Mouse (Mus musculus) retina, postnatal 7 days (tissue): ENCODE data around the gene Gm10959.
A peak's percentile ranks its signal among the peaks of the same experiment; 100 is the strongest.
"Not testable (repeated sequence)": the region's sequence is repeated elsewhere in the genome, so short reads cannot be mapped to it uniquely, and the experiment has no call there.

Experiments
- DNase-seq: peaks from one replicate; pipeline ENCODE4 v3.0.0-alpha.2; 2012; ENCODE audit warnings: low read depth, low spot score

The Gm10959 gene

DNA sequence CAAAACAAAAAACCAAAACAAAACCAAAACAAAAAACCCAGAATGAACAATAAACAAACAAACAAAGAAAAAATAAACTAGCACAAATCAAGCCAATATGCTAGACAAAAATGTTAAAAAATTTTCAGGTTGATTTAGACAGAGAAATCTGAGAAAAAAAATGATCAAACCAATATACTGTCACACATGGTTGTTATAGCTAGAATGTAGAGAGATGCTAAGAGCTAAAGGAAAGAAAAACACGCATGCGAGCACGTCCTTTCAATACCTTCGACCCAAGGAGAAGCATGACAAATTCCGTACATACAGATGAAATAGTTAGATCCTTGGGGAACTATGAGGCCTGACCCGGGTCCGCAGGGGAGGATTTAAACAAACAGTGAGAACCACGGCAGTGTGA, at the start of gene Gm10959:
Gene Gm10959 (minus strand): TSS at position 101 of the 400 bp plus-strand sequence.
- DNase-seq = no peak

- DNase-seq = no peak
These were observed 49.2 kb upstream of the Gm10959 start for GRCm38 (mm10) chr3:122968391-122968790.

DNA sequence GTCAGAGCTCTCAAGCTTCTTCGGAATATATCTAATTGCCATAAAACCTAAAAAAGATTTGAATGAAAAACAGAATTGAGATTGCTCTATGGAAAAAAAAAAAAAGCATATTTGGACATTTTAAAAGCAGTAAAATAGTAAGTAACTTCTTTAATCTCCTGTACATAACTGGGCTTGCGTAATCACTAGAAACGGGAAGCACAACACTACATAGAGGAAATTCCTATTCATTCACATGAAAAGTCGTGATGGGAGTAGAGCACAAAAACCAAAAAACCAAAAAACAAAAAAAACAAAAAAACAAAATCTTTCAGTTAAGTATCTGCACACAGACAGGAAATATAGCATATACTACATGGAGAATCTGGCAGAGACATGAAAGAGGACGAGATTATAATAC, 45.1 kb upstream of the Gm10959 start:
- no peak for DNase-seq

- DNase-seq = no peak
These were observed 31.0 kb upstream of the Gm10959 start for GRCm38 (mm10) chr3:122950129-122950528.

- no peak for DNase-seq
These were observed 24.3 kb upstream of the Gm10959 start for GRCm38 (mm10) chr3:122943387-122943890.

DNA sequence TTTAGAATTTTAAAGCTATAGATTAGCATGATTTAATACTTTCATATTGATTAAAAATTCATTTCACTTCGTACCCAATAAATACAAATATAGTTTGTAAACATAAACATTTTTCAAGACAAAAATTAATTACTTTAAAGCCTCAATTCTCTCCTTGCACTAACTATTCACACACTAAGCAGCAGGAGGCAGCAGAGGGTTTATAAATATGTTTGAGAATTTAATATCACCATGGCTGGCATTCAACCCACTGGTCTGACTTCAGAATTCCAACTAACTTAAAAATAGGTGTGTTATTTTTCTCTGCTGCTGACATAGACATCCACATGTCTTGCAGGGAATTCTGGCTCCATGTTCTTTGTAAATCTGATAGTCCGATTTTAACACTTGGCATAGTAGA, 20.1 kb upstream of the Gm10959 start:
- DNase-seq = peak; percentile 38

DNA sequence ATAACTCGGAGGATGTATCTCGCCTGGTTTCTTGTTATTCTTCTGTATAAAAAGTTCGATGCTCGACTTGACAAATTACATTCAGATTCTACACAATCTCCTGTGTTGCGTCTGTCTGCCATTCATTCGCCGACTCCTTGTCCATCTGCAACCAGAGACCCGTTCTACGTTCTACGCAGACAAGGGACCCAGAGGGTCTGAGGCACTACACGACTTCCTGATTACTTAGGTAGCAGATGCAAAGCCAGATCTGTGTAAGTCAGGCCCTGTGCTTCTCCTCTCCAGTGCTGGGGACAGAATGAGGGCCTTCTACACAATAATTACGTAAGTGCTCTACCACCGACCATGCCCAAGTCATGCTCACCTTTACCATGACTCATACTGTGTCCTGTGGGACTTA, 18.0 kb upstream of the Gm10959 start:
- not testable (repeated sequence) for DNase-seq

DNA sequence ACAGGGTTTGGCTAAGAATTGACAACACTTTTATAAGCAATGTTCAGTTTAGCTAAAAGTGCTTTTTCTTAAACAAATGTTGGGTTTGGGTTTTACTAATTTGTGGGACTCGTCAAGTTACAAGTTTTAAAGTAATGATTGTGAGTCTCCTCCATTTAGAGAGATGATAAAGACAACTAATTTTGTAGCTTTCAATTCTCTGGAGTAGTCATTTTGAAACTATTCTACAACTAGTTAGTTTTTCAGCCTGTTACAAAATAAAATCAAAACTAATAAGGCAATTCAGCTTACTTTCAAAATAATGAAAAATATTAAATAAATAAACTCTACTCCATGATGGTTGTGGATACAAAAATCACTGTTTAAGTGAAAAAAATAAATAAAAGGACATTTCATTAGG, 13.3 kb upstream of the Gm10959 start:
- DNase-seq = no peak

DNA sequence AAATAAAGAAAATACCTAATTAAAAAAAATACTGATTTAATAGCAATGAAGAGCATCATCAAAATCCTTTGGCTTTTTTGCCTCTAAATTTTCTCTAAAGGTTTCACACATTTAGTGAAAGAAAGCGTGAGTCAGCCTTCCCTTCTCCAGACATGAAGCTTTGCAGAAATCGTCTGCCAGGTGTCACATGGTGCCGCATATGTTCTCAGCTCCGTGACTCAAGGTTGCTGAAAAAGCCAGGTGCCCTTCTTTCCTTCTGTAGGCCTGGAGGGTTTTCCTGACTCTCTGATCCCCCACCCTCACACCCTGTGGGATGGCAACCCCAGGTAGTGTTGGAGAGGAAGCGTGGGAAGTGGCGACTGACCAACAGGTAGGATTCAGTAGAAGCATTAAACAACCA, 10.6 kb upstream of the Gm10959 start:
- no peak for DNase-seq

DNA sequence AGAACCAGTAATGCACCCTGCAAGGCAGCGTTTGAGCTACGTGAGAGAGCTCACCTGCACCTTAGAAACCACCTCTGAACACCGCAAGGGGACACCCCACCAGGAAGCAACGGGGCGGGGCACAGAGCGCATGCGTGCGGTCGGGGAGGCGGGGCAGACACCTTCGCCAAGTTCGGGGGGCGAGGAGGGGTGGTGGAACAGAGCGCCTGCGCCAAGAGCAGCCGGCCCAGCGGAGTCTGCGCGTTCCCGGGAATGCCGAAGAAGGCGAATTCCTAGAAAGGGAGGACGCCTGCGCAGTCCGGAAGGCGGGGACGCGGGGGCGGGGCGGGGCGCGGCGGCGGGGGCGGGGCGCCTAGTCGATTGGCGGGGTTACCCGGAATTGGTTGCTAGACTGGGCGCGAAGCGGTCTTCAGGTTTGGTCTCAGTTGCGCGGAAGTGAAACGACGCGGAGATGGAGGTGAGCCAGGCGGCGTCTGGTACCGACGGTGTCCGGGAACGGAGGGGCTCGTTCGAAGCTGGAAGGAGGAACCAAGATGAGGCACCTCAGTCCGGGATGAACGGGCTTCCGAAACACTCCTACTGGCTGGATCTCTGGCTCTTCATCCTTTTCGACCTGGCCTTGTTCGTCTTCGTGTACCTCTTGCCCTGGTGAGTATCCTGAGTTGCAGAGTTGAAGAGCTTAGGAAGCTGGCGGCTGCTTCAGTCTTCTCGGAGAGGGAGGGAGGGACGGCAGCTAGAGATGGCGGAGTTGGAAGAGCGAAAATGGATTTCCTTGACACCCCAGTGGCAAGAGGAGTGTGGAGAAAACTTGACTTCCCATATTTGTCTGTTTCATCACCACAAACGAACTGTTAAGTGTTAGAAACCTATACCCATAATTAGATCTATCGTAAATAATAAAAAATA, 5.1 kb upstream of the Gm10959 start, which contains the start of gene 1810037I17Rik:
Gene 1810037I17Rik (plus strand): TSS at position 195 of the 906 bp plus-strand sequence.
- peak; percentile 93 for DNase-seq

DNA sequence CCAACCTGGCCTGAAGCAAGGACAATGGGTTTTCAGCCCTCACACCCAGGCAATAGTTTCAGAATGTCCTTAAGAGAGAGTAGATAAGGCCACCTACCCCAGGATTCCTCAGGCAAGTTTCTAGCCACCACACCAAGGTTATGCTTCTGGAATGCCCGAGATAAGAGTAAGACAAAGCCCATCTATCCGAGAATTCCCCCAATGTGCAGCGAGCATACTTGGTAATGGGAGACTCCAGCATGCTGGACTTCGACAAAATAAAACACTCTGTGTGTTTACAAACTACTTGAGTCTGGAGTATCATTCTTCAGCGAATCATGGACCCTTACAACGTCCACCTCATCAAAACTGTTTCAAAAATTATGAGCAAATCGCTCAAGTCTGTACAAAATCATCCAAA, 4.0 kb upstream of the Gm10959 start:
- no peak for DNase-seq

DNA sequence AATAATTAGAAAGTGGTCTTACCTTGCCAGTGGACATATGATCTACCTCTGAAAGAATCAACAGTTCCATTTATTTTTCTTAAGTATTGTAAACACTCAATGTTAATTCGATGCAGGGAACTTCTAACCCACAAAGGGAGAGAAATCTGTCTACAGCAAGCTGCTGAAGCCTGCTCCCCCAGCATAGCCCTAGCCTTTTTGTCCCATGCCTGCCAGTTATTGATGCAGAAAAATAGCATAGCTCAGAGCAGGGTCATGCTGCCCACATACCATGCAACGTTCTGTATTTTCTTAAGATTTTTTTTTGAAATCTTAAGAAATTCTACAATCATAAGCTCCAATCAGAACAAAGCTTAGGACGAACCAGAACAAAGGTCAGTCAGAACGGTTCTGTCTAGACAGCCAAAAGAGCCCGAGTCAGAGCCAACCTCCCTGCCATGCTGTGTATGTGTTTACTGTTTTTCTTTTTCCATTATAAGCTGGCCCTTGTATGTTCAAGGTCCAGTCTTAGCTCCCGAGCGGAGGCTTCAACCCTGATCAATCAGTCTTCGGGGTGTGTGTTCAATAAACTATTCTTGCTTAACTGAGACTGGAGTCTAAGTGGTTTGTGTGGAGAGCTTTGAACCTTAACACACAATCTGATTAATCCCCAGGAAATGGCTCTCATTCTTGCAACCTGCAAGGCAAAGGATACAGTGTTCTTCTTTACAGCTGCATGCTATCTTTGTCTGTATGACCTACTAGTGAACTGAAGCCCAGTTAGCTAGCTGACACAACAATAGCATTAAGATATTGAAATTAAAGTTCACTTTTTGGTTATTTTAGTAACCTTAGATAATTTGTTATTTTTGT, 2.7 kb upstream of the Gm10959 start:
- DNase-seq = no peak

GRCm38 (mm10) chr3:122920572-122921435, 1.6 kb upstream of the Gm10959 start:
- DNase-seq = no peak

- DNase-seq = no peak
These were observed 488 bp downstream of the Gm10959 start for GRCm38 (mm10) chr3:122918672-122919071.

GRCm38 (mm10) chr3:122916191-122916680, 2.9 kb downstream of the Gm10959 start:
- no peak for DNase-seq

DNA sequence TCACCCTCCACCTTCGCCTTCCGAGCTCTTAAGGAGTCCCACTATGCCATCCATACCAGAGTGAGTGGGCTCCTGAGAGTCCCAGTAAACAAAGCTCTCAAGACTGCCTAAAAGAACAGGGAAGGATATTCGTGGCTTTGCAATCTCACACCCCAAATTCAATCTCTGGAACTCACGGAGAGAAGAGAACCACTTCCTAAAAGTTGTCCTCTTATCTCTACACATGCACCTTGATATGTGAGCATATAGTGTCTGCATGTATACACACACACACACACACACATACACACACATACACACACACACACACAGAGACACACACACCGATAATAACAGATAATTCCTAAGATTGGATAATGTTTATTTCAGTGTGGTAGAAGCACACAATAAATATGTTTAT, 3.7 kb downstream of the Gm10959 start:
- no peak for DNase-seq

DNA sequence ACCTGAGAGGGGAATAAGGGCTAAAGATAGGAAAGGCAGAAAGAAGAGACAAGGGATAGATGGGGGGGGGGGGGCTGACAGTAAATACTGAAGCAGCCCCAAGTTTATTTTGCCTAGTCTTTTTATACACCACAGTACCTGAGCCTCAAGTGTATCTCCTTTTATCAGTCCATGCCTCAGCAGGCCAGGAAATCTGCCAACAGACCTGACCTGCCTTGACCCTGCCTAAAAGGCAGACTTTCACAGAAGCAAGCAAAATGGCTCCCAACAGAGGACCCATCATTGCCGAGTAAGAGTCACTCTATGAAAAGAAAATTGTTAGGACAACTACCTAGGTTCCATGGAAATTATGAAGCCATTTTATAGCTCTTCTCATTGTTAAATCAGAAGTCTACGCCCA, 11.3 kb downstream of the Gm10959 start:
- no peak for DNase-seq

DNA sequence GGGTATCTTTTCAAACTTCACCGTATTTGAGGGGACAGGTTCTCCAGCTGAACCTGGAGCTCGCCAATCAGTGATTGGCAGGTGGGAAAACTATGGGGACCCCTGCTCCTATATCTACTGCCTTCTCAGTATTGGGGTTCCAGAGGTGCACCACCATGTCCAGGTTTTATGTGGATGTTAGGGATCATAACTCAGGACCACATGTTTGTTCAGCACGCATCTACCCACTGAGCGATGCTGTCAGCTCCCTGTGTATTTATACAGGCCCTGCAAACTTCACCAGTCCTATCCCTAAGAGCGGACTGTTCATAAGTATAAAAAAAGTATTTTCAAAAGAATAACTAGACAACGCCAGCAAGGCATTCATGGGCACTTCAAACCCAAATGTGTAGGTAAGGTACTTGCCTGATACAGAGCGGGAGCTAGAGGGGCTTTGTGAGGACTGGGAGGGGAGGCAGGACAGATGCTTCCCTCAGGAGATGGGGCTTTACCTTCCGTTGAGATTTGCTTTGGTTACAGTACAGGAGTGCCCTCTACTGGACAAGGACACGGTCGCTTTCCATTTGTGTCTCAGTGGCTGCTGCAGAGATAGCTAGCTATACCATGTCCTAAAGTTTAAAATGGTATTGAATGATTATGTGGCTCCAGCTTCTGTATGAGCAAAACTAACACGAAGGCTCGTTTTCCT, 15.3 kb downstream of the Gm10959 start:
- peak; percentile 61 for DNase-seq

GRCm38 (mm10) chr3:122898254-122898653, 20.9 kb downstream of the Gm10959 start:
- no peak for DNase-seq

DNA sequence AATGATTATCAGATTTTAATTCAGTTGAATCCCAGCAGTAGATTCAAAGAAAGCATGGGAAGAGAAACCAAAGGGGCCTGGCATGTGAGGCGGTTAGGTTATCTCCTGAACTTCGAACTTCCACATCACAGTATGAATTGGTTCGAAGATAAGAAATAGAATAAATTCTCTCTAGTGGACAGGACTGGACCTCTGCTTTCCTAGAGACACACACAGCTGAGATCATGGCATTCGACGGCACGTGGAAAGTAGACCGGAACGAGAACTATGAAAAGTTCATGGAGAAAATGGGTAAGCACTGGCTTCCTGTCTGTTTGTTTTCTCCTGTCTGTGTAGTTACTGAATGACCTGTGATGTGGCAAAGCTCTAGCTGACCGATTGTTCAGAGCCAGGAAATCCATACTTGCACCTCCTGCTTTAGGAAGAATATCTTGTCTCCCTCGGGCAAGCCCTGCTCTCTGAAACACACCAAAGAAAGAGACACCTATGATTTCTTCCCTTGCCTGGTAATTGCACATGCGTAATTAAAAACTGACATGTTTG, 23.9 kb downstream of the Gm10959 start:
- no peak for DNase-seq
